Mouse (Mus musculus): ENCODE data around the gene Tlk1. TPM values are rescaled to one million over a fixed set of nuclear protein-coding genes. Genes with fewer than 3 reads are reported as not detected.

The Tlk1 gene
- total RNA-seq, 2 experiments from 2014 or later = 77.1 to 85.2 TPM

- no peak for DNase-seq (ENCODE audit: low spot score in 2 of 2)
These were observed 124.7 kb downstream of the Tlk1 start for GRCm38 (mm10) chr2:70700851-70701250.

- DNase-seq (ENCODE audit: low spot score in 2 of 2) = no peak
These were observed 129.8 kb downstream of the Tlk1 start for GRCm38 (mm10) chr2:70695712-70696111.

- no peak for DNase-seq (ENCODE audit: low spot score in 2 of 2)
These were observed 135.3 kb downstream of the Tlk1 start for GRCm38 (mm10) chr2:70690195-70690594.

- no peak for DNase-seq (ENCODE audit: low spot score in 2 of 2)
These were observed 137.0 kb downstream of the Tlk1 start for GRCm38 (mm10) chr2:70688454-70689078.

GRCm38 (mm10) chr2:70682324-70682723 lies 143.2 kb downstream of the Tlk1 start:
- DNase-seq (ENCODE audit: low spot score in 2 of 2) = no peak

- no peak for DNase-seq (ENCODE audit: low spot score in 2 of 2)
These were observed 151.9 kb downstream of the Tlk1 start for GRCm38 (mm10) chr2:70673445-70674126.

- DNase-seq (ENCODE audit: low spot score in 2 of 2) = no peak
These were observed 153.1 kb downstream of the Tlk1 start for GRCm38 (mm10) chr2:70672476-70672875.

- DNase-seq (ENCODE audit: low spot score in 2 of 2) = no peak
These were observed 155.6 kb downstream of the Tlk1 start for GRCm38 (mm10) chr2:70669896-70670295.

- DNase-seq (ENCODE audit: low spot score in 2 of 2) = no peak
These were observed 156.3 kb downstream of the Tlk1 start for GRCm38 (mm10) chr2:70669241-70669640.

- no peak for DNase-seq (ENCODE audit: low spot score in 2 of 2)
These were observed 158.5 kb downstream of the Tlk1 start for GRCm38 (mm10) chr2:70667016-70667415.

- no peak for DNase-seq (ENCODE audit: low spot score in 2 of 2)
These were observed 161.8 kb downstream of the Tlk1 start for GRCm38 (mm10) chr2:70663764-70664163.

Other genes with a start within 250 kb of the Tlk1 start
- 100 to 1,000 TPM; 106 to 110 TPM for gene Gorasp2, start 164.2 kb downstream of the Tlk1 start, total RNA-seq (2021)
- gene Gm26558, start 163.6 kb downstream of the Tlk1 start, total RNA-seq (2021) = under 1 TPM in 1 of 2 experiments, not detected in 1; 0.48 TPM
- 10 to 100 TPM; 17.6 TPM for gene Dcaf17, start 229.6 kb upstream of the Tlk1 start, total RNA-seq (2021)
- gene Mettl8, start 229.9 kb upstream of the Tlk1 start, total RNA-seq (2021) = 10 to 100 TPM; 15.7 to 17.9 TPM